Mouse (Mus musculus) G1E (cell line): ENCODE results near the gene Copz1.

ENCODE experiments used
- CTCF ChIP-seq: IDR thresholded peaks from 2 replicates; pipeline ENCODE4 v1.5.1; 2012; ENCODE audit warnings: low read depth, low read length, inconsistent platforms, mixed read lengths
- GATA1 ChIP-seq: IDR thresholded peaks from 2 replicates; pipeline ENCODE4 v1.6.1; 2012; ENCODE audit warnings: borderline replicate concordance, low read length, inconsistent platforms, mixed read lengths
- POLR2AphosphoS5 ChIP-seq: IDR thresholded peaks from 2 replicates; pipeline ENCODE4 v1.6.1; 2012; ENCODE audit warnings: low read depth, low read length, inconsistent platforms; ENCODE audit not compliant: insufficient replicate concordance
- TAL1 ChIP-seq: conservative IDR thresholded peaks from 2 replicates; pipeline ENCODE4 v1.6.1; 2012; ENCODE audit warnings: low read depth, low read length, inconsistent platforms, mixed read lengths

GRCm38 (mm10) chr15:103317120-103317519 is 44.6 kb downstream of the Copz1 start:
- TF ChIP-seq POLR2AphosphoS5 (no peak), CTCF (no peak), GATA1 (no peak), TAL1 (no peak)
